ENCODE assay signal across 1 mouse cellular context in the genomic region with DNA sequence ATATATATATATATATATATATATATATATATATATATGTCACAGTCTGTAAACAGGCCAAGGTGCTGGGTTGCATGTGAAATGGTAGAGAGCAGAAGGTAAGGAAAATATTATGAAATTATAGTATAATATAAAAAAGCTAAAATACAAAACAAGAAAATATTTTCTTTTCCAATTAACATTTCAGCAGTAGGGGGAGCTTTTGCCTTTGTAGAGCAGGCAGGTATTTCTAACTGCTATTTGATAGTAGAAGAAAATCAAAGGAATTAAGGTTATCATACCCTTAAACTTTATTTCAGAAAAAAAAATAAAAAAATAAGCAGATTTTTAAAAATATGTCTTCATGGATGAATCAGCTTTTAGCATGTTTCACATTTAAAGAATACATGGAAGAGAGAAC.
TF ChIP-seq lines count a peak whose summit lies in the region.

No protein-coding gene starts in this region.

TF ChIP-seq in CH12.LX, 34 proteins besides CTCF, POLR2A, EP300 and RAD21 (continued from another document):
- TF ChIP-seq UBTF (IDR thresholded peaks at IDR 0.05; ENCODE audit: low read depth, low read length) = no peak
- no peak for TF ChIP-seq JUN (IDR thresholded peaks at IDR 0.05; ENCODE audit: insufficient read depth, low read depth, low read length)
- TF ChIP-seq ZNF384 (IDR thresholded peaks at IDR 0.05; ENCODE audit: low read depth, low read length) = no peak
- TF ChIP-seq POLR2AphosphoS2 (IDR thresholded peaks at IDR 0.05; ENCODE audit: low read depth, low read length) = no peak
- no peak for TF ChIP-seq MXI1 (IDR thresholded peaks at IDR 0.05; ENCODE audit: low read depth, low read length)
- no peak for TF ChIP-seq MAX (IDR thresholded peaks at IDR 0.05; ENCODE audit: low read length)
- TF ChIP-seq KAT2A (IDR thresholded peaks at IDR 0.05; ENCODE audit: insufficient replicate concordance, low read length) = no peak
- TF ChIP-seq SIN3A (IDR thresholded peaks at IDR 0.05; ENCODE audit: low read length) = no peak
- no peak for TF ChIP-seq USF2 (conservative IDR thresholded peaks at IDR 0.05; ENCODE audit: low read depth, low read length)
- no peak for TF ChIP-seq ELF1 (IDR thresholded peaks at IDR 0.05; ENCODE audit: low read depth, low read length)
- TF ChIP-seq MEF2A (IDR thresholded peaks at IDR 0.05; ENCODE audit: borderline replicate concordance, low read depth, low read length) = no peak
- no peak for TF ChIP-seq ZKSCAN1 (IDR thresholded peaks at IDR 0.05; ENCODE audit: borderline replicate concordance, low read depth, low read length)
TF ChIP-seq in CH12.LX: peak in this region for 0.
